Mouse (Mus musculus) Patski (cell line): ENCODE results near the gene Srl. TPM values are rescaled to one million over a fixed set of nuclear protein-coding genes. Genes with fewer than 3 reads are reported as not detected.
"Not testable (repeated sequence)": the region's sequence is repeated elsewhere in the genome, so short reads cannot be mapped to it uniquely, and the experiment has no call there.

Experiments
- ATAC-seq: fragments of 100-300 bp; one replicate; pipeline ENCODE4 v1.8.0; 2021
- CTCF ChIA-PET: fragments of 350-600 bp; sonication (Branson Sonifier 250); formaldehyde crosslinking; loops from one replicate; lab custom pipeline; 2022; ENCODE audit warnings: inconsistent platforms; lab: Charles Lee
- POLR2A ChIA-PET: fragments of 350-600 bp; sonication (Branson Sonifier 250); formaldehyde crosslinking; loops from one replicate; lab custom pipeline; 2022; ENCODE audit warnings: antibody characterized with exemption, inconsistent platforms; lab: Charles Lee
- DNase-seq: peaks from one replicate; pipeline ENCODE4 v3.0.0-alpha.2; 2011; ENCODE audit warnings: low read depth, low spot score
- H3K27me3 ChIP-seq: fragments of 371-371 bp; one replicate; pipeline ENCODE4 v1.5.1; 2021
- CTCF ChIP-seq: fragments of 100-300 bp; IDR thresholded peaks from one replicate; pipeline ENCODE4 v1.5.1; 2021
- in situ Hi-C: fragments of 300-500 bp; cut with MboI; formaldehyde crosslinking; loops from 3 replicates; pipeline ENCODE4 v1.11.1; 2018; ENCODE audit warnings: low pct_unique_long_range_greater_than_20kb, mixed read lengths
- polyA plus RNA-seq: library from polyadenylated mRNA; unstranded; gene quantifications from one replicate; pipeline ENCODE4 v1.2.3, GENCODE M21; 2021

Srl gene
- polyA plus RNA-seq, 1 experiment from 2014 or later: 2.0 TPM

GRCm38 (mm10) chr16:4542236-4542774 is 689 bp upstream of the Srl start:
- ChIA-PET POLR2A (interaction anchor here (0.6 kb wide), 1 partner anchor 32 kb away, joined by 3 read pairs; no protein-coding TSS in a partner anchor), CTCF (interaction anchor here (1.0 to 3.1 kb wide), 12 partner anchors 10 to 247 kb away, joined by 3 to 41 read pairs (median 4); no protein-coding TSS in a partner anchor)
- TF ChIP-seq CTCF: no peak
- in situ Hi-C loops: loop anchor here (5.0 to 25.0 kb wide), 2 partner anchors 235 to 480 kb away; no protein-coding TSS in a partner anchor
- ATAC-seq: no peak
- H3K27me3 ChIP-seq: no peaks in the 10 kb centered on the region
- DNase-seq: no peak

DNA sequence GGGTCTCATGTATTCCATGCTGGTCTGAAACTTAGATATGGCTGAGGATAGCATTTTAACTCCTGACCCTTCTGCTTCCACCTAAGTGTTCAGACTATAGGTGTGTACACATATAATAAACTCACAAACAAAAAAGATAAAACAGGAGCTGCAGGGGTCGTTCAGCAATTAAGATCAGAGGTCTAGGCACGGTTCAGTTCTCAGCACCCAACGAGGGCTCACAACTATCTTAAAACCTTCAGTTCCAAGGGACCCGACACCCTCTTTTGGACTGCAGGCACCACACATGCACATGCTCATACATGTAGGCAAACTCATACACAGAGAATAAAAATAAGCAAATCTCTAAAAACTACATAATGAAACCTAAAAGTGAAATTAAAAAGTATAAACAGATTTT is 583 bp downstream of the Srl start:
- in situ Hi-C loops: loop anchor here (5.0 to 25.0 kb wide), 2 partner anchors 234 to 479 kb away; no protein-coding TSS in a partner anchor
- no peaks in the 10 kb centered on the region for H3K27me3 ChIP-seq
- ChIA-PET POLR2A (no interaction called here), CTCF (interaction anchor here (0.7 to 3.3 kb wide), 9 partner anchors 8 to 246 kb away, joined by 3 to 41 read pairs (median 5); no protein-coding TSS in a partner anchor)
- ATAC-seq (no peak), DNase-seq (no peak)
- TF ChIP-seq CTCF: no peak

GRCm38 (mm10) chr16:4540064-4540775 is 1.4 kb downstream of the Srl start:
- DNase-seq: no peak
- peak; percentile 30 for TF ChIP-seq CTCF
- POLR2A ChIA-PET: interaction anchor here (1.4 kb wide), 1 partner anchor 47 kb away, joined by 5 read pairs; no protein-coding TSS in a partner anchor
- H3K27me3 ChIP-seq: no peaks in the 10 kb centered on the region
- CTCF ChIA-PET: interaction anchor here (1.0 to 3.3 kb wide), 6 partner anchors 9 to 225 kb away, joined by 3 to 16 read pairs (median 3); no protein-coding TSS in a partner anchor
- no peak for ATAC-seq
- in situ Hi-C loops: loop anchor here (5.0 to 25.0 kb wide), 2 partner anchors 233 to 478 kb away; no protein-coding TSS in a partner anchor

- no peaks in the 10 kb centered on the region for H3K27me3 ChIP-seq
- ATAC-seq (no peak), DNase-seq (no peak)
- in situ Hi-C loops: loop anchor here (5.0 to 25.0 kb wide), 2 partner anchors 42 to 477 kb away; no protein-coding TSS in a partner anchor
- POLR2A ChIA-PET: interaction anchor here (0.5 to 1.4 kb wide), 2 partner anchors 46 to 148 kb away, joined by 5 read pairs; no protein-coding TSS in a partner anchor
- CTCF ChIA-PET: interaction anchor here (1.0 to 3.3 kb wide), 6 partner anchors 12 to 224 kb away, joined by 3 to 16 read pairs (median 3); no protein-coding TSS in a partner anchor
- TF ChIP-seq CTCF: no peak
Observed at GRCm38 (mm10) chr16:4539521-4539920, 2.1 kb downstream of the Srl start.

DNA sequence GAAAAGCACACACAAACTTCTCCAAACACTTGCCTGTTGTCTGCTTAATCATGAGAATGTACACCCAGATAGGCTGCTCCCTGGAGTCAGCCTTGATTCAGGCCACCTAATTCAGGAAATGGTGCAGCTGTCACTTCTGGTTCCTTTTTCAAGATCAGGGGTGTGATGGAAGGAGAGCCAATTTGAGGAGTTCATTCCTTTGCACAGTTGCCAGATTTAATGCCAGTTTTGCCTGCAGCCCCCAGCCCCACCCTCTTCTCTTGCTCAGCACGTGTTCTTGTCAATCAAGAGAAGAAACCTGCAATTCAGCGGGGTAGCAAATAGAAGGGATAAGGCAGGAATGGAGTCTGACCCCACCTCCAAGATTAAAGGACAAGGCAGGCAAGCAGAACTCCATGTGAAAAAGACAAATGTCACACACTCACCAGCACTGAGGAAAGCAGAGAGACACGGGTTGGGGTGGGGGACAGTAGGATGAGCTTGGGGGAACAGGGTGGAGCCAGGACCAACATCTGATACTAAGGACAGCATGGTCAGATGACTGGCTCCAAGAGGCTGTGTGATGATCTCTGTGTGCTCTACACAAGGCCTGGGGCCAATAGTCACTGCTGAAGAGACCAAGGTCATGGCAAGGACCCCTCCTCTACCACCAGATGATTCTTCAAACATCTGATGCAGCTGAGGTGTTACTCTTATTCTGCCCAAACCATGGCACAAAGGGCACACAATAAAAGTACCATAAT is 3.8 kb downstream of the Srl start:
- TF ChIP-seq CTCF: no peak
- ChIA-PET CTCF (interaction anchor here (1.1 to 3.3 kb wide), 4 partner anchors 13 to 225 kb away, joined by 3 to 16 read pairs (median 4); no protein-coding TSS in a partner anchor), POLR2A (no interaction called here)
- H3K27me3 ChIP-seq: no peaks in the 10 kb centered on the region
- DNase-seq (no peak), ATAC-seq (no peak)
- in situ Hi-C loops: loop anchor here (5.0 to 25.0 kb wide), 2 partner anchors 40 to 475 kb away; no protein-coding TSS in a partner anchor

DNA sequence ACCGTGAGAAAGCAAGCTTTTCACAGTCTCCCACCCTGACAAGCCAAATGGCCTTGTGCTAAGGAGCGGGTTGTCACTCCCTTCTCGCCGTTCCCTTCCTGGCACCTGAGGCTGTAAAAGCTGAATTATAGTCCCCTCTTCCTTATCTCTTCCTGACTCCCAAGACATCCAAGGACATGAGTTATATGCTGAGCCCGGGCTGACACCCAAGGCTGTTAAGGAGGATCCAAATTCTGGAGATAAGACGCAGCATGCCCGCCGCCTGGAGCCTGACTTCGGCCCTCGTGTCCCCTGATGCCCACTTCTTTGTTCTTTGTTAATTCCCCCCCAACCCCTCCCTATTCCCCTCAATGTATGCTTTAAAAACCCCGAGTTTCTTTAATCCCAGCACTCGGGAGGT is 14.2 kb downstream of the Srl start:
- in situ Hi-C loops: loop anchor here (25.0 kb wide), 1 partner anchor 465 kb away; no protein-coding TSS in a partner anchor
- POLR2A ChIA-PET, DNase-seq, H3K27me3 ChIP-seq, ATAC-seq: not testable (repeated sequence)
- CTCF ChIA-PET: interaction anchor here (1.4 kb wide), 1 partner anchor 12 kb away, joined by 3 read pairs; no protein-coding TSS in a partner anchor

GRCm38 (mm10) chr16:4523313-4524004 is 18.2 kb downstream of the Srl start:
- ChIA-PET POLR2A (no interaction called here), CTCF (interaction anchor here (1.4 to 1.6 kb wide), 2 partner anchors 10 to 16 kb away, joined by 3 read pairs; no protein-coding TSS in a partner anchor)
- no peak for ATAC-seq
- no peaks in the 10 kb centered on the region for H3K27me3 ChIP-seq
- DNase-seq: no peak
- TF ChIP-seq CTCF: no peak
- in situ Hi-C loops: no loop called here

DNA sequence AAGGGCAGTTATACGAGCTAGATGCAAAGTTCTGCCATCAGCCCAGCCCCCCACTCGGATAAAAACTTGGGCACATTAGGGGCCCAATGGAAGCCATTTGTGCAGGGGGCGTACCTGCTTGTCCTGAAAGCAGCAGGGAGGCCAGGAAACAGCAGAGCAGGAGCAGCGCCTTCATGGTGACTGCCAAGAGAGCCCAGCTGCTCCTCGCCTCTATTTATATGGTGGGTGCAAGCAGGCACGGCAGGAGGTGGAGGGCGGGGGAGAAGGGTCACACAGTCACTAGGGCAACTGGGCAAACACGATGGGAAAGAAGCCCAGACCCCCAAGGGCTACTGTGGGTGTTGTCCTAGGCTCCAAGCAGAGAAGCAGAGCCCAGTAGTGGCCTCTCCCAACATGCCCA is 18.7 kb downstream of the Srl start:
- in situ Hi-C loops: no loop called here
- ATAC-seq (no peak), DNase-seq (no peak)
- ChIA-PET POLR2A (no interaction called here), CTCF (interaction anchor here (1.4 to 1.6 kb wide), 2 partner anchors 9 to 16 kb away, joined by 3 read pairs; no protein-coding TSS in a partner anchor)
- no peak for TF ChIP-seq CTCF
- H3K27me3 ChIP-seq: no peaks in the 10 kb centered on the region

DNA sequence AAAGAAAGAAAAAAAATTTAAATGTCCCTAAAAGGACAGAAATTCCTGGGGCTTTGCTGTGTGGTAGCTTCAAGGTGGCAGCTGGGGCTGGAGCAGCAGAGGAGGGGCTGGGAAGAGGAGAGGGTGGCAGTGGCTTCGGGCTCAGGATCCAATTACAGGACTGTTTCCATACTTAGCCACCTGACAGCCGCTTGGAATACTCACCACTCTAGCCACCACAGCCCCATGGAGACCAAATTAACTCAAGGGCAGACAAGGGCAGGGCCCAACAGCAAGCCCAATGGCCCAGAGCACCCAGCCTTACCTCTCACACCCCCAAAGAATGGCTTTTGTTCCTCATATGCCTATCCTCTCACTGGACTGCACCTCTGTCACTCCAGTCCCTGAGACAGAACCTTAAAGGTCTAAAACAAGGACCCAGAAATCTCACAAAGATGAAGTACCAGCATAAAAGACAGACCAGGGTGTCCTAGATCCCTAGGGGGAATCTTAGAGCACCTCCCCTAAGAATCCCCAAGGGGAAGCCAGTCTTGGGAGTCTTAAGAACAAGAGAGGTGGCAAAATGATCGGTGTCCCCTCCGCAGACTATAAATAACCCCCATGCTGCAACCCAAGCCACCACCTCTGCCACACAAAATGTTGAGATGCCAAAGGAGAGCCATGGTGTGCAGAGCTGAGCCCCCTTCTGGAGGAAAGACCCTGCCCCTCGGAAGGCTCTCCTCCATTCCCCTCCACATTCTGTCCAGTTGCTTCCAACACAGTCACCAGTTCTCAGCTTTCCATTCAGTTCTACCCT is 19.7 kb downstream of the Srl start:
- DNase-seq (no peak), ATAC-seq (no peak)
- CTCF ChIA-PET: interaction anchor here (0.5 to 1.6 kb wide), 3 partner anchors 8 to 33 kb away, joined by 3 read pairs; no protein-coding TSS in a partner anchor
- POLR2A ChIA-PET: interaction anchor here (0.5 kb wide), 1 partner anchor 19 kb away, joined by 3 read pairs; no protein-coding TSS in a partner anchor
- H3K27me3 ChIP-seq: no peaks in the 10 kb centered on the region
- TF ChIP-seq CTCF: no peak
- in situ Hi-C loops: no loop called here
